Mouse (Mus musculus) regulatory T cell (primary cell): ENCODE measurements around the gene Zfp677.
"Not testable (repeated sequence)": the region's sequence is repeated elsewhere in the genome, so short reads cannot be mapped to it uniquely, and the experiment has no call there.

ENCODE experiments used
- in situ Hi-C: fragments of 300-600 bp; cut with MboI, MseI; formaldehyde crosslinking; loops from one replicate; pipeline ENCODE4 v1.15.1; 2025; ENCODE audit warnings: high pct_unique_total_duplicates

Zfp677 gene

GRCm38 (mm10) chr17:21383391-21384056 is at the start of gene Zfp677:
Gene Zfp677 (plus strand): TSS chr17:21383748.
- in situ Hi-C loops: no loop called here

GRCm38 (mm10) chr17:21368018-21368417 is 15.5 kb upstream of the Zfp677 start:
- in situ Hi-C loops: not testable (repeated sequence)

DNA sequence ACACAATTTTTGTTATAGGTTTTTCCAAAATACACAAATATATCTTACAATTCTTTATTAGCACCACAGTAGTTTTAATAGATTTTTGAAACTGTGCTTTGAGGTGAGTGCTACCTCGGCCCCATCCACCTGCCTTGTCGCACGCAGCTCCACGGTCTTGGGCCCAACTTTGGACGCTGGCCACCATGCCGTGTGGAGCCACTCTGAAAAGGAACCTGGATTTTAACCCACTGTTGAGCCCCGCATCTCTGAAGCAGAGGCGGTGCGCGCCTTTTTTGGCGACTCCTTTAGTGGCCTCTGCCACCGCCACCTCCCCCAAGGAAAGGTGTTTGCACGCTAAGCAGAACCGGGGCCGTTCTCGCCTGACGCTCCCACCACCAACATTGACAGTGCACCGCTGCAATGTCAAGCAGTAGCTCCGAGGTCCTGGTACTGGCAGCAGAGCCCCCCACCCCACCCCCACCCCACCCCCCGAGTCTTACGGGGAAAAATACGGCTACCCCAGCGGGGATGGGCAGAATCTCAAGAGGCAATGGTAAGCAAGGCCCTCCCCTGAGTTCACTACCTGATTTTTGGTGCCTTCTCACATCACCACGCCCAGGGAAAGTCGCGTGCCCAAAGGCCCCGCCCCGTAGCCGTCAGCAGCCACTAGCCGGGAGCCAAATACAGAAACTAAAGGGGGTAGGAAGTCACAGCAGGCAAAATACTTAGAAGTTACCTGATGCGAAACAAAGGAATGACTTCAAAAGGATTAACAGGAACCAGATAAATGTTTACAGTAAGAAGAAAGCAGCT is 13.4 kb upstream of the Zfp677 start:
- in situ Hi-C loops: no loop called here

- in situ Hi-C loops: no loop called here
Observed at GRCm38 (mm10) chr17:21375311-21375710, 8.2 kb upstream of the Zfp677 start.

GRCm38 (mm10) chr17:21384057-21384411 is 486 bp downstream of the Zfp677 start:
- in situ Hi-C loops: no loop called here

- in situ Hi-C loops: loop anchor here (5.0 to 10.0 kb wide), 3 partner anchors 92 to 186 kb away; no protein-coding TSS in a partner anchor
Observed at GRCm38 (mm10) chr17:21422664-21423599, 39.4 kb downstream of the Zfp677 start, which contains the start of gene Zfp54. Gene Zfp54 (plus strand): TSS chr17:21423227.

DNA sequence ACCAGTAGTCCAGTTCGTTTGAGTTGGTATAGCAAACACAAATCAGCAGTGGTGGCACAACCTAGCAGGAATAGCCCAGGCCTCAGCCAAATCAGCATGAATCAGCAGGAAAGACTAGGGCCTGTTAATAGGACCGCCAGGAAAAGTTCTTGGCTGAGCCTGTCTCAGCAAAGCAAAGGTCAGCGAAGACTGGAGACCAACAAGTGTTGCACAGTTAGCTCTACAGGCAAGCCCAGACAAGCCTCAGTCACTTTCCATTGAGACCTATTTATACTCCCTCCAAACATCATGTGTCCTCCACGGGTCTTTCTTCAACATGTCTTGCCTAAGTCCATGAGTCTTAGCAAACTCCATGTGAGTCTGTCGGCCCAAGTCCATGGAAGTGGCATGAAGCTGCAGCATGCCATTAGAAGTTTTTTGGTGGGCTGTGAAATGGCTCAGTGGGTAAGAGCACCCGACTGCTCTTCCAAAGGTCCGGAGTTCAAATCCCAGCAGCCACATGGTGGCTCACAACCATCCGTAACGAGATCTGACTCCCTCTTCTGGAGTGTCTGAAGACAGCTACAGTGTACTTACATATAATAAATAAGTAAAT is 55.4 kb downstream of the Zfp677 start:
- in situ Hi-C loops: not testable (repeated sequence)
